Mouse (Mus musculus) gastrocnemius, postnatal 10 days (tissue): ENCODE measurements at regions not wholly inside any gene's neighbourhood (a gene's known extent, or its start where the extent isn't known, plus 50 kb on each side); places are given as distances from the start of the nearest gene placed in this dataset.
A peak's percentile ranks its signal among the peaks of the same experiment; 100 is the strongest.

ENCODE experiments used
- DNase-seq: peaks from one replicate; pipeline ENCODE4 v3.0.0; 2021; ENCODE audit warnings: mixed read lengths

- DNase-seq: no peak
Observed at GRCm38 (mm10) chr17:49149896-49150295, 217.7 kb downstream of the Lrfn2 start.

- DNase-seq: peak; percentile 18
Observed at GRCm38 (mm10) chr17:49150971-49151422, 218.8 kb downstream of the Lrfn2 start.

- peak; percentile 24 for DNase-seq
Observed at GRCm38 (mm10) chr17:49153994-49154393, 221.8 kb downstream of the Lrfn2 start.

GRCm38 (mm10) chr17:49155001-49155515, 222.9 kb downstream of the Lrfn2 start:
- no peak for DNase-seq

GRCm38 (mm10) chr17:49157586-49157985, 225.4 kb downstream of the Lrfn2 start:
- no peak for DNase-seq

- DNase-seq: peak; percentile 28
Observed at GRCm38 (mm10) chr17:49171252-49172047, 239.3 kb downstream of the Lrfn2 start.

- no peak for DNase-seq
Observed at GRCm38 (mm10) chr17:49172052-49172799, 240.0 kb downstream of the Lrfn2 start.

- no peak for DNase-seq
Observed at GRCm38 (mm10) chr17:49172800-49173150, 240.6 kb downstream of the Lrfn2 start.

- no peak for DNase-seq
Observed at GRCm38 (mm10) chr17:49177966-49178731, 246.0 kb downstream of the Lrfn2 start.

- DNase-seq: no peak
Observed at GRCm38 (mm10) chr17:49182485-49182884, 245.7 kb upstream of the Mocs1 start.

GRCm38 (mm10) chr17:49183917-49184316, 244.2 kb upstream of the Mocs1 start:
- no peak for DNase-seq

GRCm38 (mm10) chr17:49185052-49185612, 243.0 kb upstream of the Mocs1 start:
- DNase-seq: no peak

GRCm38 (mm10) chr17:49189765-49190164, 238.4 kb upstream of the Mocs1 start:
- DNase-seq: peak; percentile 16

GRCm38 (mm10) chr17:49190337-49190736, 237.8 kb upstream of the Mocs1 start:
- no peak for DNase-seq

GRCm38 (mm10) chr17:49196046-49196684, 232.0 kb upstream of the Mocs1 start:
- DNase-seq: no peak

- DNase-seq: no peak
Observed at GRCm38 (mm10) chr17:49201495-49201894, 226.7 kb upstream of the Mocs1 start.

GRCm38 (mm10) chr17:49205095-49205494, 223.1 kb upstream of the Mocs1 start:
- DNase-seq: no peak

- no peak for DNase-seq
Observed at GRCm38 (mm10) chr17:49205564-49205963, 222.6 kb upstream of the Mocs1 start.

GRCm38 (mm10) chr17:49206708-49207107, 221.5 kb upstream of the Mocs1 start:
- DNase-seq: no peak

- no peak for DNase-seq
Observed at GRCm38 (mm10) chr17:49208315-49208820, 219.8 kb upstream of the Mocs1 start.

GRCm38 (mm10) chr17:49212918-49213317, 215.2 kb upstream of the Mocs1 start:
- DNase-seq: no peak
